Mouse (Mus musculus) lung, embryonic 15.5 days (tissue): ENCODE results near the gene Kif18b. TPM values are rescaled to one million over a fixed set of nuclear protein-coding genes. Genes with fewer than 3 reads are reported as not detected.

ENCODE experiments used
- ATAC-seq: fragments of 200-750 bp; cut with Nextera tagmentation; 2 replicates; pipeline ENCODE4 v1.8.0; 2017; ENCODE audit warnings: moderate number of reproducible peaks, borderline replicate concordance; ENCODE audit not compliant: low FRiP score, low TSS enrichment; ENCODE audit errors: extremely low read depth
- H3K27ac ChIP-seq: fragments of 300-500 bp; sonication (generic); 2 replicates; pipeline ENCODE4 v1.5.1; 2015; ENCODE audit warnings: moderate library complexity, mild to moderate bottlenecking, inconsistent platforms
- H3K27me3 ChIP-seq: fragments of 300-500 bp; sonication (generic); 2 replicates; pipeline ENCODE4 v1.6.1; 2015; ENCODE audit warnings: inconsistent platforms
- H3K36me3 ChIP-seq: fragments of 300-500 bp; sonication (generic); 2 replicates; pipeline ENCODE4 v1.6.1; 2015; ENCODE audit warnings: inconsistent platforms
- H3K4me1 ChIP-seq: fragments of 300-500 bp; sonication (generic); 2 replicates; pipeline ENCODE4 v1.6.1; 2015; ENCODE audit warnings: inconsistent platforms
- H3K4me2 ChIP-seq: fragments of 300-500 bp; sonication (generic); 2 replicates; pipeline ENCODE4 v1.6.1; 2015; ENCODE audit warnings: inconsistent platforms, mild to moderate bottlenecking, moderate library complexity
- H3K4me3 ChIP-seq: fragments of 300-500 bp; sonication (generic); 2 replicates; pipeline ENCODE4 v1.5.1; 2015; ENCODE audit warnings: mild to moderate bottlenecking, inconsistent platforms
- H3K9ac ChIP-seq: fragments of 300-500 bp; sonication (generic); 2 replicates; pipeline ENCODE4 v1.6.1; 2015; ENCODE audit warnings: inconsistent platforms
- H3K9me3 ChIP-seq: fragments of 300-500 bp; sonication (generic); 2 replicates; pipeline ENCODE4 v1.6.1; 2016; ENCODE audit warnings: inconsistent platforms
- WGBS: fragments of 180-500 bp; shearing (Covaris S2); methylation state at CpG from one replicate; pipeline ENCODE4 v1.1.7; 2015; 5-methylcytosine and 5-hydroxymethylcytosine counted together
- polyA plus RNA-seq: library from polyadenylated mRNA; unstranded; fragments of >200 nt; fragmentation: Nextera tagmentation; extraction: Ambion mirVana; gene quantifications from 2 replicates; pipeline ENCODE4 v1.2.1, GENCODE M21; 2015

The Kif18b gene
- polyA plus RNA-seq, 1 experiment from 2014 or later = 15.2 TPM

DNA sequence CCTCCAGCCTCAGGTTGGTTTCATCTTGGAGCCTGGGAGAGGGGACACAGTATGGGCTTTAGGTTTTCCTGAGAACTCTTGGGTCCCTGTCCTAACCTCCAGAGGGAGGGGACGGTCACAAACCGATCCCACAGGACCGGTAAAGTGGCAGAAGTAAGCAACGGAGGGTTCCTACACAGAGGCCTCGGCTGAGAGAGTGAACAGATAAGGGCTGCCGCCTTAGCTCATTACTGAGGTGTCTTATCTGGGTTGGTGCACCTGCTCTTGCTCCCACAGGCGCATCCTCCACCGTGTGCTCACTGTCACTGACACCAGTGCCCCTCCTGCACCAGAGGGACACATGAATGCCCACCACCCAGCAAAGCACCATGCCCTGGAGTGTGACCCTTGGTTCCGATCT lies 29.1 kb downstream of the Kif18b start:
- no peak overlapping the region for H3K27ac ChIP-seq
- H3K4me3 ChIP-seq = no peak overlapping the region
- peaks cover 49% of the 10 kb centered on the region for H3K27me3 ChIP-seq
- H3K4me2 ChIP-seq = no peak overlapping the region
- peaks cover 8% of the 10 kb centered on the region; the same call in 1 of the 2 replicates for H3K4me1 ChIP-seq
- WGBS = 42% methylated on average over 9 of the region's 9 CpGs
- H3K9ac ChIP-seq = no peak overlapping the region
- no peak for ATAC-seq
- H3K36me3 ChIP-seq = no peaks in the 10 kb centered on the region
- no peaks in the 10 kb centered on the region for H3K9me3 ChIP-seq

DNA sequence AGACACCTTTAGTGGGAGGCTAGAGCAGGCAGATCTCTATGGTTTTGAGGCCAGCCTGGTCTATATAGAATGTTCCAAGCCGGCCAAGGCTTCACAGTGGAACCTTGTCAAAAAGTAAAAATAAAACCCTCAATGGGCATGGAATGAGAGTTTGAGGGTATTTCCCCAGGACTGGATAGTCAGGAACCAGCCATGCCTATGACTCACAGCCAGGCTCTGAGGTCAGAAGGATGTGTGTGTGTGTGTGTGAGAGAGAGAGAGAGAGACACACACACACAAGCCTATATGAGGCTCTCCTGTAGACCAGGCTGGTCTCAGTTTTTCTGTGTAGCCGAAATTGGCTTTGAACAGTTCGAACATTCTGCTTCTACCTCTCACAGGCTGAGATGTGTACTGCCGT lies 30.2 kb downstream of the Kif18b start:
- H3K4me2 ChIP-seq = no peak overlapping the region
- no peak overlapping the region for H3K27ac ChIP-seq
- peaks cover 8% of the 10 kb centered on the region; the same call in 1 of the 2 replicates for H3K4me1 ChIP-seq
- H3K36me3 ChIP-seq = no peaks in the 10 kb centered on the region
- WGBS = 87% methylated on average over 4 of the region's 4 CpGs
- H3K9ac ChIP-seq = no peak overlapping the region
- no peak overlapping the region for H3K4me3 ChIP-seq
- peaks cover 49% of the 10 kb centered on the region for H3K27me3 ChIP-seq
- H3K9me3 ChIP-seq = no peaks in the 10 kb centered on the region
- no peak for ATAC-seq

- ATAC-seq = peak; percentile 55; the same call in 1 of the 2 replicates
- H3K27ac ChIP-seq = no peak overlapping the region
- H3K9me3 ChIP-seq = no peaks in the 10 kb centered on the region
- 2% methylated on average over 43 of the region's 43 CpGs for WGBS
- peak overlapping the region; percentile 74 for H3K4me2 ChIP-seq
- peak overlapping the region; percentile 46 for H3K9ac ChIP-seq
- peaks cover 52% of the 10 kb centered on the region for H3K27me3 ChIP-seq
- H3K4me1 ChIP-seq = peaks cover 8% of the 10 kb centered on the region; the same call in 1 of the 2 replicates
- H3K4me3 ChIP-seq = peak overlapping the region; percentile 37
- H3K36me3 ChIP-seq = no peaks in the 10 kb centered on the region
These were observed 31.8 kb downstream of the Kif18b start for GRCm38 (mm10) chr11:102893015-102893651.

DNA sequence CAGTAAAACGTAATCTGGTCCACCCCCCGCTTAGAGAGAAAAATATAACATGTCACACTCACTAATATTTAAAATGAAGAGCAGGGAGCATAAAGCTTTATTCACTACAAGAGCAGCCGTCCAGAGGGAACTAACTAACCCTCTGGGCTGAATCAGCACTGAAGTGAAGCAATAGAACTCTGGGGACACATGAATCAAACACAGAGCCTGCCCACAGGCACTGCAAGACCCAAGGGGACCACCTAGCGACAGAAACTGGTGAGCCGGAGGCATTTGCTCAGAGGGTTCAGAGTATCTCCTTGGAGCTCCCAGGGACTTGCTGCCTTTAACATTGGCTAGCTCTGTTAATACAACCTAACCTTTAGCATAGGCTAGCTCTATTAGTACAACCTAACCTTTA lies 34.8 kb downstream of the Kif18b start:
- Histone ChIP-seq H3K27me3 (peaks cover 41% of the 10 kb centered on the region), H3K9ac (no peak overlapping the region), H3K9me3 (no peaks in the 10 kb centered on the region), H3K4me1 (peaks cover 8% of the 10 kb centered on the region; the same call in 1 of the 2 replicates), H3K4me3 (no peak overlapping the region), H3K27ac (no peak overlapping the region), H3K36me3 (no peaks in the 10 kb centered on the region), H3K4me2 (no peak overlapping the region)
- no peak for ATAC-seq
- 59% methylated on average over 5 of the region's 5 CpGs for WGBS

DNA sequence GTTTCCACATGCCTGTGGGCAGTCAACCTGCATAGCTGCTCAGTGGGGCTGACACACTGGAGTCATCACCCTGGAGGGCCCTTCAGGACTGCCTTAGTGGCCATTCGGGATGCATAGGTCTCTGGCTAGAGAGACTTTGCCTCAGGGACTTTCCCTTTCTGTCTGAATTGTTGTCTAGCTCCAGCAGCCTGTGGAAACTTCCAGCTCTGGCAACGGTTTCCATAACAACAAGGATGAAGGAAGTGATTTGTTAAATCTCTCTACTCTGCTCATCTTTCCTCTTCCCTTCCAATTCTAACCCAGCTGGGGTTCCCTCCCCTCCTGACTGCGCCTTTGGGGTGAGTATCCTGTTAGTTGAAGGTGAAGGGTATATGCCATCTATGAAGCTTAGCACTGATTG lies 36.8 kb downstream of the Kif18b start:
- no peak for ATAC-seq
- WGBS = 60% methylated on average over 3 of the region's 3 CpGs

DNA sequence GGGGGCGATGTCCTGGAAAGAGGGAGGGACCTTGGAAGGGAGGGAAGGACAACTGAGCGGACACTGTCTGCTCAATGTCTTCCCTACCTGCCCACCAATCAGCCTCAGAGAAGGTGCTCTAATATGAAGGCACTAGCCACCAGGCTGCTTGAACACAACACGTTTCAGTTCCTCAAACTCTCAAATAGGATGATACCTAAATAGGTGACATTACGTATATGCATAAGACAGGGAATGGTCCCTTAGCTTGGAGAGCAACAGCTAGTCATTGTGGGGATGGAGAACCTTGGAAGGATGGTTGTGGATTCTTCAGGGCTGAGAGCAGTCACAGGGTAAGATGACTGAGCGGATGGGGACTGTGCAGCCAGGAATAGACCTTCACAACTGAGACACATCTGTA lies 37.5 kb downstream of the Kif18b start:
- no peak overlapping the region for H3K4me2 ChIP-seq
- no peaks in the 10 kb centered on the region for H3K4me1 ChIP-seq
- no peak overlapping the region for H3K9ac ChIP-seq
- no peaks in the 10 kb centered on the region for H3K9me3 ChIP-seq
- H3K36me3 ChIP-seq = no peaks in the 10 kb centered on the region
- peaks cover 15% of the 10 kb centered on the region for H3K27me3 ChIP-seq
- no peak overlapping the region for H3K4me3 ChIP-seq
- ATAC-seq = no peak
- no peak overlapping the region for H3K27ac ChIP-seq
- WGBS = 73% methylated on average over 5 of the region's 5 CpGs

More for the DNA sequence above, 36.8 kb downstream of the Kif18b start:
- H3K4me1 ChIP-seq = peaks cover 4% of the 10 kb centered on the region; the same call in 1 of the 2 replicates
- no peak overlapping the region for H3K27ac ChIP-seq
- no peak overlapping the region for H3K9ac ChIP-seq
- H3K9me3 ChIP-seq = no peaks in the 10 kb centered on the region
- no peak overlapping the region for H3K4me2 ChIP-seq
- H3K4me3 ChIP-seq = no peak overlapping the region
- peaks cover 21% of the 10 kb centered on the region for H3K27me3 ChIP-seq
- H3K36me3 ChIP-seq = no peaks in the 10 kb centered on the region

- no peak for ATAC-seq
- Histone ChIP-seq H3K4me1 (peaks cover 12% of the 10 kb centered on the region), H3K36me3 (no peaks in the 10 kb centered on the region), H3K27ac (no peak within 1 kb of the TSS), H3K9ac (no peak within 1 kb of the TSS), H3K4me3 (no peak within 1 kb of the TSS), H3K27me3 (peaks cover 7% of the 10 kb centered on the region; the same call in 1 of the 2 replicates), H3K9me3 (no peaks in the 10 kb centered on the region), H3K4me2 (no peak within 1 kb of the TSS)
- WGBS = 44% methylated on average over 10 of the region's 10 CpGs
These were observed 40.2 kb downstream of the Kif18b start, which contains the start of gene Fam187a for GRCm38 (mm10) chr11:102884616-102885219. TSS of gene Fam187a (plus strand) at chr11:102885169.

GRCm38 (mm10) chr11:102881314-102882198 lies 43.4 kb downstream of the Kif18b start:
- Histone ChIP-seq H3K36me3 (peaks cover 13% of the 10 kb centered on the region), H3K9ac (peak overlapping the region; percentile 81), H3K4me3 (peak overlapping the region; percentile 65), H3K4me2 (peak overlapping the region; percentile 69), H3K27ac (no peak overlapping the region), H3K27me3 (no peaks in the 10 kb centered on the region; the same call in 1 of the 2 replicates), H3K9me3 (no peaks in the 10 kb centered on the region), H3K4me1 (peaks cover 18% of the 10 kb centered on the region)
- 16% methylated on average over 13 of the region's 13 CpGs for WGBS
- no peak; the same call in 1 of the 2 replicates for ATAC-seq

DNA sequence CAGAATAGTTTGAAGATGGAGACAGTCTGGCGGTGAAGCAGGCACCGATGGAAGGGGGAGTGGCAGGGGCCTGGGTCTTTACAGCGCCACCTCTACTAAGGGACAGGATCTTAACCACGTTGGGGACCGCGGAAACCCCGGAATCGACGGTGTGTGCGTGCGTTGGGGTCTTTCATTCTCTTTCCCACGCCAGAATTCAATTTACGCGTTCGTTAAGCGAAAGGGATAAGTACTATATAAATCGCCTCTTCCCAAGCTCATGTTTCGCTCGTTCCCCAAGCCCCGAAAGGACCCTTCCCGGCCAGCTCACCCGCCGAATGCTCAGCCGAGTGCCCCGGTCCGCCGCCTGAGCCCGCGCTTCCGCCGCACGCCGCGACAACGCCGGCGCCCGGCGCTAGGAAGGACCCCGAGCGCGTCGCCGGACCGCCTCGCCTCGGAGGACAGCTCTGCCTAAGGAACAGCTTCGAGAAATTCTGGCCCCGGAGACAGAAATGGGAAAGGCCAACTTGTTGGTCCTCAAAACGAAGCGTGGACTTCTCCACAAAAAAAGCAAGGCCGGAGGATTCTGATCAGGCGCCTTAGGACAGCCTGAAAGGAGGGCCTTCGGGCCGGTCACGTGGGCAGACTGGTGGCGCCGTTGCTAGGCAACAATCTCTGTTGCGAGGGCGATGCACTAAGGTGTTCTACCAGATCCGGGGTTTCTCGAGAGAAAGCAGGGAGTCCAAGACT lies 44.2 kb downstream of the Kif18b start, which contains the start of the genes Eftud2 and Ccdc103:
Gene Eftud2 (minus strand): TSS at position 401 of the 729 bp plus-strand sequence.
Gene Ccdc103 (plus strand): TSS at position 620 of the 729 bp plus-strand sequence.
- under 1% methylated on average over 62 of the region's 62 CpGs for WGBS

GRCm38 (mm10) chr11:102879558-102879957 lies 45.4 kb downstream of the Kif18b start:
- peak overlapping the region; percentile 65; the same call in 1 of the 2 replicates for H3K4me3 ChIP-seq
- no peak overlapping the region for H3K9ac ChIP-seq
- H3K27me3 ChIP-seq = no peaks in the 10 kb centered on the region; the same call in 1 of the 2 replicates
- no peak overlapping the region for H3K27ac ChIP-seq
- WGBS = 72% methylated on average over 2 of the region's 2 CpGs
- peak overlapping the region; percentile 69; the same call in 1 of the 2 replicates for H3K4me2 ChIP-seq
- peaks cover 31% of the 10 kb centered on the region for H3K36me3 ChIP-seq
- peaks cover 18% of the 10 kb centered on the region for H3K4me1 ChIP-seq
- no peaks in the 10 kb centered on the region for H3K9me3 ChIP-seq
- no peak for ATAC-seq

More for the DNA sequence above, 44.2 kb downstream of the Kif18b start, which contains the start of the genes Eftud2 and Ccdc103:
- Histone ChIP-seq H3K4me1 (peaks cover 18% of the 10 kb centered on the region), H3K9me3 (no peaks in the 10 kb centered on the region), H3K36me3 (peaks cover 19% of the 10 kb centered on the region), H3K27ac (peak within 1 kb of the TSS; percentile 80), H3K4me3 (peak within 1 kb of the TSS; percentile 65), H3K9ac (peak within 1 kb of the TSS; percentile 81), H3K27me3 (no peaks in the 10 kb centered on the region; the same call in 1 of the 2 replicates), H3K4me2 (peak within 1 kb of the TSS; percentile 69)
- peak; percentile 92 for ATAC-seq
